Mouse (Mus musculus): Measurements from ENCODE around the gene A430078G23Rik.

GRCm38 (mm10) chr8:3345337-3345736 lies 7.9 kb upstream of the A430078G23Rik start:
- TF ChIP-seq CTCF (IDR thresholded peaks at IDR 0.05; ENCODE audit: low read depth, low read length) (no peak), TAL1 (conservative IDR thresholded peaks at IDR 0.05; ENCODE audit: low read depth, low read length) (no peak)

Data from G1E (cell line).